Mouse (Mus musculus): ENCODE measurements around the gene Btbd1. TPM values are rescaled to one million over a fixed set of nuclear protein-coding genes. Genes with fewer than 3 reads are reported as not detected.

Btbd1 gene
- total and polyA plus RNA-seq, 2 experiments from 2014 or later: 92.5 to 112 TPM

DNA sequence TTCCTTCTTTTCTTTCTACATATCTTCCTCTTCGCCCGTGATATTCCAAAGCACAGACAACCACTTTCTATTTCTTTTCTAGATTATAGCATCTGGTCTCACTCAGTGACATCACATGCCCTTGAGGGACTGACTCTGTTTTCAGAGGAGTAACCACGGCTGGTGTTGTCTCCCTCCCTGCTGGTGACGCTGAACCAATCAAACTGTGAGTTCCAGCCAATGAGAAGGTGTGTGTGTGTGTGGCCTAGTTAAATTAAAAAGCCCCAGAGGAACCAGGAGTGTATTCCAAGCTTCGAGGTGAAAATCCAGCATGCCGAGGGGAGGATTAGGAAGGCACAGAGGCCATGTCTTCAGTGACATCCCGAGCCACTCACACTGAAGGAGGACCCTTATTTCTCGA lies 17.8 kb upstream of the Btbd1 start:
- Histone ChIP-seq H3K4me2 (ENCODE audit: low read depth, low read length, poor library complexity, severe bottlenecking) (no peak overlapping the region), H3K4me1 (ENCODE audit: insufficient read depth, low read length) (no peaks in the 10 kb centered on the region), H3K27me3 (ENCODE audit: insufficient read depth, low read length) (no peaks in the 10 kb centered on the region), H3K27ac (ENCODE audit: low read depth, low read length) (no peak overlapping the region), H3K4me3 (ENCODE audit: low read depth, low read length) (no peak overlapping the region), H3K9me3 (ENCODE audit: low read length) (no peaks in the 10 kb centered on the region), H3K36me3 (ENCODE audit: insufficient read depth, low read length) (no peaks in the 10 kb centered on the region), H3K9ac (replicated peaks; ENCODE audit: low read length, poor library complexity, severe bottlenecking) (no peak overlapping the region)
- DNase-seq (ENCODE audit: low spot score) (peak; percentile 54), ATAC-seq (ENCODE audit: low FRiP score) (no peak)
- TF ChIP-seq CTCF (IDR thresholded peaks at IDR 0.05): no peak
- WGBS: 39% methylated on average over 8 of the region's 8 CpGs

DNA sequence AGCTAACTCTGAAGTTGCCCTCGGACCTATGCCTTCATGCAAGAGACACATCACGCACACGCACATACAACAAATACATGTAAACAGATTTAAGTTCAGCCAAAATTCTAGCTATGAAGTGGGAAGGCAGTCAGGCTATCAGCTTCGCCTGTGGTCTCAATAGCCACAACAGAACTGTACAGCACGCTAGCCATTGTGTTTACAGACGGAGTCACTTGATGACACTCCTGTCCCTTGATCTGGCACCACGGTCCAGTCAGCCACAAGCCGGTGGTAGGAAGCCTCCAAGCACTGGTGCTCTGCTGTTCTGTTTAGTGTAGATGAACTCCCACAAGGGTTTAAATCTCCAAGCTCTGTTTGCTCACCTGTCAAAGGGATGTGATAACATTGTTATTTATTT lies 16.8 kb upstream of the Btbd1 start:
- WGBS: 91% methylated on average over 8 of the region's 8 CpGs
- Histone ChIP-seq H3K27me3 (ENCODE audit: insufficient read depth, low read length) (no peaks in the 10 kb centered on the region), H3K9ac (replicated peaks; ENCODE audit: low read length, poor library complexity, severe bottlenecking) (no peak overlapping the region), H3K4me2 (ENCODE audit: low read depth, low read length, poor library complexity, severe bottlenecking) (no peak overlapping the region), H3K27ac (ENCODE audit: low read depth, low read length) (no peak overlapping the region), H3K4me1 (ENCODE audit: insufficient read depth, low read length) (no peaks in the 10 kb centered on the region), H3K4me3 (ENCODE audit: low read depth, low read length) (no peak overlapping the region), H3K36me3 (ENCODE audit: insufficient read depth, low read length) (no peaks in the 10 kb centered on the region), H3K9me3 (ENCODE audit: low read length) (no peaks in the 10 kb centered on the region)
- TF ChIP-seq CTCF (IDR thresholded peaks at IDR 0.05): no peak
- ATAC-seq (ENCODE audit: low FRiP score): no peak
- no peak for DNase-seq (ENCODE audit: low spot score)

DNA sequence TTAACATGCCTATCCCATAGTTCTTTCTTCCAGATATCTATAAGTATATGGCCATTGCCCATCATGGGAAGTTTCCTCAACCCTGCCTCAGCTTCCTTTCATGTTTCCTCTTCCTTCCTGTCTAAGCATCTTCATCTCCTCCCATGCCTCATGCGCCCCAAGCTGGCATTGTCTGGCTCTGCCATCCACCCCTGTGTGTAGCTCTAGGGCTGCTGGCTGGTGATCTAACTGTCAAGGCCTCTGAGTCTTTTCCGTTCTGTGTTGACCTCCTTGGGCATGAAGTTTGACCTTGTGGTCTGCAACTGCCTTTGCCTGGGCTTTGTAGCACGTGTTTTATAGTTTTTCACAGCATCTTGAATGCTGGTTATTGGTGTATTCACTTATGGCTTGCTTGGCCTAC lies 16.1 kb upstream of the Btbd1 start:
- no peak for ATAC-seq (ENCODE audit: low FRiP score)
- no peak for TF ChIP-seq CTCF (IDR thresholded peaks at IDR 0.05)
- Histone ChIP-seq H3K4me2 (ENCODE audit: low read depth, low read length, poor library complexity, severe bottlenecking) (no peak overlapping the region), H3K4me1 (ENCODE audit: insufficient read depth, low read length) (no peaks in the 10 kb centered on the region; the same call in 1 of the 2 replicates), H3K27ac (ENCODE audit: low read depth, low read length) (no peak overlapping the region), H3K9me3 (ENCODE audit: low read length) (no peaks in the 10 kb centered on the region), H3K4me3 (ENCODE audit: low read depth, low read length) (no peak overlapping the region), H3K27me3 (ENCODE audit: insufficient read depth, low read length) (no peaks in the 10 kb centered on the region), H3K36me3 (ENCODE audit: insufficient read depth, low read length) (no peaks in the 10 kb centered on the region), H3K9ac (replicated peaks; ENCODE audit: low read length, poor library complexity, severe bottlenecking) (no peak overlapping the region)
- DNase-seq (ENCODE audit: low spot score): no peak
- 79% methylated on average over 3 of the region's 3 CpGs for WGBS

DNA sequence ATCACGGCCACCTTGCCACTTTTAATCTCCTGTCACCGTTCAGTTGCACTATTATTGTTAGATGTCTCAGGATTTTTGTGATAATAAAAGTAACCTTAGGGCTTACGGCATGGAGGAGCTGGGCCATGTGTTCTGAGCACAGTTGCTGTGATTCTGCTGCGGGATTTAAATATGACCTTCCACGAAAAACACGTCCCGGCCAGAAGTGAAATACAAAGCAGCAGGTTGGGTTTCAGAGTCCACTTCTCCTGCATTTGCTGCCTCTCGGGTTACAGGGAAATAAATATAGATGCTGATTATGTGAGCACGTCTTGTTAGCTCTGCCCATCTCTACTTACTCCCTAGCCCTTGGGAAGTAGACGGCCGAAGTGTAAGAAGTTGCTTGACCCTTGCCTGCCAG lies 15.6 kb upstream of the Btbd1 start:
- no peaks in the 10 kb centered on the region; the same call in 1 of the 2 replicates for H3K4me1 ChIP-seq (ENCODE audit: insufficient read depth, low read length)
- no peak for TF ChIP-seq CTCF (IDR thresholded peaks at IDR 0.05)
- H3K4me2 ChIP-seq (ENCODE audit: low read depth, low read length, poor library complexity, severe bottlenecking): no peak overlapping the region
- H3K9me3 ChIP-seq (ENCODE audit: low read length): no peaks in the 10 kb centered on the region
- no peaks in the 10 kb centered on the region for H3K27me3 ChIP-seq (ENCODE audit: insufficient read depth, low read length)
- ATAC-seq (ENCODE audit: low FRiP score) (no peak), DNase-seq (ENCODE audit: low spot score) (no peak)
- H3K36me3 ChIP-seq (ENCODE audit: insufficient read depth, low read length): no peaks in the 10 kb centered on the region
- H3K9ac ChIP-seq (replicated peaks; ENCODE audit: low read length, poor library complexity, severe bottlenecking): no peak overlapping the region
- no peak overlapping the region for H3K27ac ChIP-seq (ENCODE audit: low read depth, low read length)
- 89% methylated on average over 11 of the region's 11 CpGs for WGBS
- no peak overlapping the region for H3K4me3 ChIP-seq (ENCODE audit: low read depth, low read length)

DNA sequence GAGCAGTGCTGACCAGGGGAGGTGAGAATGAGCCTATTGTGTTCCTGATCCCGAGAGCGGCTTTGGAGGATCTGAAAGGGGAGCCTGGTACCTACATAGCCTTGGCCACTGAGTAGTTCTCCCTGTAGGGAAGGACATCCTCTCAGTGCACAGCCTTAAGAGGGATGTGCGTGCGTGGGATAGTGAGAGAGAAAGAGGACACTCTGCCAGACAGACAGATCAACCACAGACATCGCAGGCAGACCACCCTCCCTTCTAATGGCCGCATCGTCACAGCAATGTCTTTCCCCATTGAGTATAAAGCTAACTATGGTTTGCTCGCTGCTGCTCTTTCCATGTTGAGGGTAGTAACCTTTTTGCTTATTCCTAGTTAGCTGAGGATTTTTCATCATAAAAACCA lies 14.7 kb upstream of the Btbd1 start:
- no peak for DNase-seq (ENCODE audit: low spot score)
- Histone ChIP-seq H3K4me2 (ENCODE audit: low read depth, low read length, poor library complexity, severe bottlenecking) (no peak overlapping the region), H3K27me3 (ENCODE audit: insufficient read depth, low read length) (no peaks in the 10 kb centered on the region), H3K9me3 (ENCODE audit: low read length) (no peaks in the 10 kb centered on the region), H3K4me1 (ENCODE audit: insufficient read depth, low read length) (no peaks in the 10 kb centered on the region; the same call in 1 of the 2 replicates), H3K9ac (replicated peaks; ENCODE audit: low read length, poor library complexity, severe bottlenecking) (no peak overlapping the region), H3K4me3 (ENCODE audit: low read depth, low read length) (no peak overlapping the region), H3K27ac (ENCODE audit: low read depth, low read length) (no peak overlapping the region), H3K36me3 (ENCODE audit: insufficient read depth, low read length) (no peaks in the 10 kb centered on the region)
- ATAC-seq (ENCODE audit: low FRiP score): no peak
- TF ChIP-seq CTCF (IDR thresholded peaks at IDR 0.05): no peak
- whole genome bisulfite sequencing: 71% methylated on average over 8 of the region's 8 CpGs

DNA sequence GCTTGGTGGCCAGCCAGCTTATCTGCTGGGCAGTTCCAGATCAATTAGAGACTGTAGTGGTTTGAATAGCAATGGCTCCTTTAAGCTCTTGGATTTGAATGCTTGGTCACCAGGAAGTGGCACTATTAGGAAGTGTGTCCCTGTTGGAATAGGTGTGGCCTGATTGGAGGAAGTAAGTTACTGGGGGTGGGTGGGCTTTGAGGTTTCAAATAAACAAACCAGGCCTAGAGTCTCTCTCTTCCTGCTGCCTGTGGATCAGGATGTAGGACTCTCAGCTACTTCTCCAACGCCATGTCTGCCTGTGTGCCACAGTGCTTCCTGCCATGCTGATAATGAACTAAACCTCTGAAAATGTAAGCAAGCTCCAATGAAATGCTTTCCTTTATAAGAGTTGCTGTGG lies 13.8 kb upstream of the Btbd1 start:
- H3K9ac ChIP-seq (replicated peaks; ENCODE audit: low read length, poor library complexity, severe bottlenecking): no peak overlapping the region
- no peaks in the 10 kb centered on the region; the same call in 1 of the 2 replicates for H3K4me1 ChIP-seq (ENCODE audit: insufficient read depth, low read length)
- no peak overlapping the region for H3K4me3 ChIP-seq (ENCODE audit: low read depth, low read length)
- no peak for ATAC-seq (ENCODE audit: low FRiP score)
- H3K9me3 ChIP-seq (ENCODE audit: low read length): no peaks in the 10 kb centered on the region
- DNase-seq (ENCODE audit: low spot score): no peak
- H3K27me3 ChIP-seq (ENCODE audit: insufficient read depth, low read length): no peaks in the 10 kb centered on the region
- no peaks in the 10 kb centered on the region for H3K36me3 ChIP-seq (ENCODE audit: insufficient read depth, low read length)
- H3K4me2 ChIP-seq (ENCODE audit: low read depth, low read length, poor library complexity, severe bottlenecking): no peak overlapping the region
- 88% methylated on average over 1 of the region's 1 CpGs for WGBS
- no peak overlapping the region for H3K27ac ChIP-seq (ENCODE audit: low read depth, low read length)
- TF ChIP-seq CTCF (IDR thresholded peaks at IDR 0.05): no peak
